8 mouse cellular contexts compared by ENCODE assay signal in the genomic region with DNA sequence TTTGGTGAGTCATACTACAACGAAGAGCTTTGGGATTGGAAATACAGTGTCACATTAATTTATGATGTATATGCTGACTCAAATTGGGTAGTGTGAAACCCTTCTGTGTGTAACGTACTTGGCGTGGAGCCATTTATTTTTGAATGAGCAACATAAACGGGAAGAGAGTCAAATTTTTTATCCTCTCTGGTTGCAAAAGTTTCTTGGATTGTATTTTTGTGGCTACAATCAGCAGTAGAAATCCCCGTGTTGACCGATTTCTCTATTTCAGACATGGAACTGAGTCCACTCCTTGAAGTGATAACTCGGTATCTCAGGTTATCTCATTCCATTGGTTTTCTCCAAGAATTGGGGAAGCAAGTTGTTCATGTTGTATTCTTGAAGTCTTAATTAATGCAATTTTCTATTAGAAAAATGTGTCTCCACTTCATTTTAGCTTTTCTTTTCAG. TPM values are rescaled to one million over a fixed set of nuclear protein-coding genes. Genes with fewer than 3 reads are reported as not detected.
DNase-seq lines count a peak whose midpoint lies in the region; ATAC-seq lines count a peak whose summit lies in the region.

No protein-coding gene starts in this region.

- peaks cover 30% of the 10 kb centered on the region for H3K4me1 ChIP-seq in forebrain, embryonic 16.5 days (replicated peaks; ENCODE audit: control insufficient read depth, insufficient read depth, low read length)
- peaks cover 33% of the 10 kb centered on the region for H3K4me1 ChIP-seq in lung, embryonic 16.5 days (replicated peaks; ENCODE audit: control insufficient read depth, insufficient read depth, low read length)

- H3K9ac ChIP-seq in forebrain, embryonic 16.5 days (replicated peaks; ENCODE audit: low read depth, low read length) = peak overlapping the region; percentile 97
- H3K9ac ChIP-seq in lung, embryonic 16.5 days (ENCODE audit: low read length) = peak overlapping the region; percentile 100

- H3K27ac ChIP-seq in forebrain, embryonic 16.5 days (ENCODE audit: low read length) = peak overlapping the region; percentile 99; the same call in 1 of the 2 replicates
- peak overlapping the region; percentile 100 for H3K27ac ChIP-seq in lung, embryonic 16.5 days (ENCODE audit: low read length)

- no peaks in the 10 kb centered on the region for H3K27me3 ChIP-seq in forebrain, embryonic 16.5 days (replicated peaks; ENCODE audit: control insufficient read depth, insufficient read depth, low read length)
- H3K27me3 ChIP-seq in lung, embryonic 16.5 days (ENCODE audit: control insufficient read depth, insufficient read depth, low read depth, low read length) = no peaks in the 10 kb centered on the region

- WGBS in forebrain, embryonic 16.5 days = 4% methylated on average over 7 of the region's 7 CpGs
- WGBS in lung, embryonic 16.5 days = 1% methylated on average over 7 of the region's 7 CpGs

- no peaks in the 10 kb centered on the region for H3K9me3 ChIP-seq in forebrain, embryonic 16.5 days (ENCODE audit: control insufficient read depth, low read length)
- H3K9me3 ChIP-seq in lung, embryonic 16.5 days (ENCODE audit: control insufficient read depth, low read length) = no peaks in the 10 kb centered on the region

- H3K4me3 ChIP-seq in forebrain, embryonic 16.5 days (replicated peaks; ENCODE audit: low read length) = peak overlapping the region; percentile 94
- H3K4me3 ChIP-seq in lung, embryonic 16.5 days (ENCODE audit: low read length) = peak overlapping the region; percentile 98

- DNase-seq in cerebellum, adult 9-10 months = peak; percentile 55
- no peak for DNase-seq in cerebellum, adult 18-20 months
- DNase-seq in Muller cell, postnatal 12 days (ENCODE audit: inconsistent ontology term) = no peak
- DNase-seq in layer of hippocampus, adult 9-11 months = no peak
- no peak for DNase-seq in ovary, adult 18-20 months (ENCODE audit: low spot score)

- peak overlapping the region; percentile 94 for H3K4me2 ChIP-seq in forebrain, embryonic 16.5 days (ENCODE audit: low read length)
- H3K4me2 ChIP-seq in lung, embryonic 16.5 days (ENCODE audit: low read depth, low read length) = peak overlapping the region; percentile 84

- H3K36me3 ChIP-seq in forebrain, embryonic 16.5 days (ENCODE audit: control insufficient read depth, insufficient read depth) = no peaks in the 10 kb centered on the region
- no peaks in the 10 kb centered on the region for H3K36me3 ChIP-seq in lung, embryonic 16.5 days (ENCODE audit: control insufficient read depth, insufficient read depth, low read length)

- ATAC-seq in CD4-positive, CD25-positive, alpha-beta regulatory T cell, adult 4 months = peak; percentile 9
- no peak for ATAC-seq in forebrain, embryonic 16.5 days
- no peak for ATAC-seq in lung, embryonic 16.5 days (ENCODE audit: low read depth)

RNA-seq across cellular contexts. Expression of a gene that starts 1.3 kb away (rescaled TPM):
- 10 to 100 TPM in 1 of 2 experiments, 1 to 10 TPM in 1; 9.5 to 14.3 TPM for polyA plus RNA-seq in CD4-positive, CD25-positive, alpha-beta regulatory T cell, adult 4 months (2017; shearing (Covaris generic))
- polyA plus RNA-seq in forebrain, embryonic 16.5 days (2015; fragmentation: Nextera tagmentation; extraction: Ambion mirVana) = 116 and 123 TPM in 2 replicates
- 57.8 and 62.7 TPM in 2 replicates for polyA plus RNA-seq in lung, embryonic 16.5 days (2015; fragmentation: Nextera tagmentation; extraction: Ambion mirVana)

RNA-seq across cellular contexts. Expression of a gene that starts 45.5 kb away (rescaled TPM):
- not detected for polyA plus RNA-seq in CD4-positive, CD25-positive, alpha-beta regulatory T cell, adult 4 months (2017; shearing (Covaris generic))
- polyA plus RNA-seq in forebrain, embryonic 16.5 days (2015; fragmentation: Nextera tagmentation; extraction: Ambion mirVana) = not detected in 2 replicates
- polyA plus RNA-seq in lung, embryonic 16.5 days (2015; fragmentation: Nextera tagmentation; extraction: Ambion mirVana) = not detected in 2 replicates
